Mouse (Mus musculus) heart, embryonic 11.5 days (tissue): Measurements from ENCODE around the gene Gprc5a. TPM values are rescaled to one million over a fixed set of nuclear protein-coding genes. Genes with fewer than 3 reads are reported as not detected.

Experiments used
- ATAC-seq: fragments of 200-750 bp; cut with Nextera tagmentation; replicated peaks from 2 replicates; pipeline ENCODE4 v1.8.0; 2017; ENCODE audit warnings: moderate library complexity; ENCODE audit not compliant: insufficient number of reproducible peaks, low FRiP score, low TSS enrichment
- H3K27ac ChIP-seq: fragments of 300-500 bp; sonication (generic); 2 replicates; pipeline ENCODE4 v1.5.1; 2014; ENCODE audit warnings: mild to moderate bottlenecking, low read depth, low read length
- H3K27me3 ChIP-seq: fragments of 300-500 bp; sonication (generic); 2 replicates; pipeline ENCODE4 v1.6.1; 2014; ENCODE audit warnings: mild to moderate bottlenecking, low read length, mixed read lengths; ENCODE audit not compliant: control insufficient read depth, insufficient read depth
- H3K36me3 ChIP-seq: fragments of 300-500 bp; sonication (generic); 2 replicates; pipeline ENCODE4 v1.6.1; 2014; ENCODE audit warnings: mild to moderate bottlenecking, low read length, moderate library complexity, mixed read lengths; ENCODE audit not compliant: control insufficient read depth, insufficient read depth
- H3K4me1 ChIP-seq: fragments of 300-500 bp; sonication (generic); 2 replicates; pipeline ENCODE4 v1.6.1; 2014; ENCODE audit warnings: low read length; ENCODE audit not compliant: control insufficient read depth, insufficient read depth
- H3K4me2 ChIP-seq: fragments of 300-500 bp; sonication (generic); 2 replicates; pipeline ENCODE4 v1.6.1; 2014; ENCODE audit warnings: mild to moderate bottlenecking, moderate library complexity
- H3K4me3 ChIP-seq: fragments of 300-500 bp; sonication (generic); 2 replicates; pipeline ENCODE4 v1.5.1; 2014; ENCODE audit warnings: low read depth, low read length
- H3K9ac ChIP-seq: fragments of 300-500 bp; sonication (generic); 2 replicates; pipeline ENCODE4 v1.6.1; 2014; ENCODE audit warnings: mild to moderate bottlenecking, low read depth, low read length, moderate library complexity
- H3K9me3 ChIP-seq: fragments of 300-500 bp; sonication (generic); replicated peaks from 2 replicates; pipeline ENCODE4 v1.6.1; 2016; ENCODE audit warnings: low read length; ENCODE audit not compliant: control insufficient read depth
- WGBS: fragments of 180-500 bp; shearing (Covaris S2); extraction: QIAGEN DNeasy Blood & Tissue Kit; methylation state at CpG from one replicate; pipeline ENCODE4 v1.1.7; 2014; ENCODE audit not compliant: insufficient replicate concordance; 5-methylcytosine and 5-hydroxymethylcytosine counted together
- polyA plus RNA-seq: library from polyadenylated mRNA; unstranded; fragments of >200 nt; fragmentation: Nextera tagmentation; extraction: Ambion mirVana; gene quantifications from 2 replicates; pipeline ENCODE4 v1.2.1, GENCODE M21; 2014

Gene Gprc5a
- polyA plus RNA-seq: 3.4 and 4.3 TPM in 2 replicates

- no peaks in the 10 kb centered on the region for H3K36me3 ChIP-seq
- no peaks in the 10 kb centered on the region for H3K9me3 ChIP-seq
- H3K4me2 ChIP-seq: peak within 1 kb of the TSS; percentile 90
- H3K4me3 ChIP-seq: peak within 1 kb of the TSS; percentile 57
- peaks cover 4% of the 10 kb centered on the region; the same call in 1 of the 2 replicates for H3K27me3 ChIP-seq
- ATAC-seq: peak; percentile 75
- WGBS: under 1% methylated on average over 44 of the region's 44 CpGs
- H3K27ac ChIP-seq: no peak within 1 kb of the TSS; the same call in 1 of the 2 replicates
- H3K9ac ChIP-seq: peak within 1 kb of the TSS; percentile 62
- peaks cover 20% of the 10 kb centered on the region for H3K4me1 ChIP-seq
Observed at GRCm38 (mm10) chr6:135065236-135065957, at the start of gene Gprc5a. Gprc5a (plus strand) TSS chr6:135065651.

- no peak overlapping the region for H3K9ac ChIP-seq
- H3K27me3 ChIP-seq: no peaks in the 10 kb centered on the region
- H3K4me3 ChIP-seq: no peak overlapping the region
- H3K9me3 ChIP-seq: no peaks in the 10 kb centered on the region
- peaks cover 68% of the 10 kb centered on the region for H3K36me3 ChIP-seq
- peaks cover 4% of the 10 kb centered on the region for H3K4me1 ChIP-seq
- H3K4me2 ChIP-seq: no peak overlapping the region
- H3K27ac ChIP-seq: no peak overlapping the region
- WGBS: 60% methylated on average over 11 of the region's 11 CpGs
- ATAC-seq: no peak
Observed at GRCm38 (mm10) chr6:135017211-135017610, 48.2 kb upstream of the Gprc5a start.

- ATAC-seq: no peak
- Histone ChIP-seq H3K27ac (no peak overlapping the region), H3K9ac (no peak overlapping the region), H3K4me2 (no peak overlapping the region), H3K27me3 (no peaks in the 10 kb centered on the region), H3K4me1 (no peaks in the 10 kb centered on the region), H3K9me3 (no peaks in the 10 kb centered on the region), H3K4me3 (no peak overlapping the region), H3K36me3 (peaks cover 73% of the 10 kb centered on the region)
- 76% methylated on average over 10 of the region's 10 CpGs for WGBS
Observed at GRCm38 (mm10) chr6:135019564-135019963, 45.9 kb upstream of the Gprc5a start.

- 84% methylated on average over 3 of the region's 3 CpGs for WGBS
- peaks cover 56% of the 10 kb centered on the region for H3K36me3 ChIP-seq
- no peak overlapping the region for H3K4me2 ChIP-seq
- H3K4me1 ChIP-seq: peaks cover 5% of the 10 kb centered on the region; the same call in 1 of the 2 replicates
- H3K9me3 ChIP-seq: no peaks in the 10 kb centered on the region
- ATAC-seq: no peak
- no peak overlapping the region for H3K27ac ChIP-seq
- H3K27me3 ChIP-seq: no peaks in the 10 kb centered on the region
- H3K9ac ChIP-seq: no peak overlapping the region
- H3K4me3 ChIP-seq: no peak overlapping the region
Observed at GRCm38 (mm10) chr6:135021633-135022032, 43.8 kb upstream of the Gprc5a start.

- H3K4me2 ChIP-seq: no peak overlapping the region
- H3K4me1 ChIP-seq: peaks cover 6% of the 10 kb centered on the region; the same call in 1 of the 2 replicates
- H3K4me3 ChIP-seq: no peak overlapping the region
- H3K9ac ChIP-seq: no peak overlapping the region
- no peaks in the 10 kb centered on the region for H3K9me3 ChIP-seq
- 89% methylated on average over 14 of the region's 14 CpGs for WGBS
- no peak overlapping the region for H3K27ac ChIP-seq
- no peak for ATAC-seq
- no peaks in the 10 kb centered on the region for H3K27me3 ChIP-seq
- peaks cover 40% of the 10 kb centered on the region for H3K36me3 ChIP-seq
Observed at GRCm38 (mm10) chr6:135023379-135023778, 42.1 kb upstream of the Gprc5a start.

GRCm38 (mm10) chr6:135024781-135025420 is 40.5 kb upstream of the Gprc5a start:
- Histone ChIP-seq H3K4me3 (no peak overlapping the region), H3K36me3 (peaks cover 31% of the 10 kb centered on the region), H3K9ac (no peak overlapping the region), H3K9me3 (no peaks in the 10 kb centered on the region), H3K4me2 (no peak overlapping the region), H3K4me1 (peaks cover 6% of the 10 kb centered on the region; the same call in 1 of the 2 replicates), H3K27ac (no peak overlapping the region), H3K27me3 (no peaks in the 10 kb centered on the region)
- ATAC-seq: no peak
- WGBS: 83% methylated on average over 1 of the region's 1 CpGs

GRCm38 (mm10) chr6:135026232-135026631 is 39.2 kb upstream of the Gprc5a start:
- peak; percentile 57; the same call in 1 of the 2 replicates for ATAC-seq
- H3K4me3 ChIP-seq: no peak overlapping the region
- H3K27ac ChIP-seq: no peak overlapping the region
- H3K4me2 ChIP-seq: no peak overlapping the region
- H3K4me1 ChIP-seq: peaks cover 6% of the 10 kb centered on the region; the same call in 1 of the 2 replicates
- H3K36me3 ChIP-seq: peaks cover 19% of the 10 kb centered on the region
- WGBS: 4% methylated on average over 3 of the region's 3 CpGs
- no peak overlapping the region for H3K9ac ChIP-seq
- no peaks in the 10 kb centered on the region for H3K9me3 ChIP-seq
- H3K27me3 ChIP-seq: no peaks in the 10 kb centered on the region

- no peak for ATAC-seq
- Histone ChIP-seq H3K27ac (no peak overlapping the region), H3K4me3 (no peak overlapping the region), H3K27me3 (no peaks in the 10 kb centered on the region), H3K4me1 (peaks cover 6% of the 10 kb centered on the region; the same call in 1 of the 2 replicates), H3K36me3 (peaks cover 15% of the 10 kb centered on the region), H3K9me3 (no peaks in the 10 kb centered on the region), H3K9ac (no peak overlapping the region), H3K4me2 (no peak overlapping the region)
- 61% methylated on average over 2 of the region's 2 CpGs for WGBS
Observed at GRCm38 (mm10) chr6:135026755-135027154, 38.7 kb upstream of the Gprc5a start.
